Mouse (Mus musculus) kidney, adult 2 months (tissue): ENCODE data around the gene Mcf2l.

Source experiments
- CTCF ChIP-seq: fragments of 200-500 bp; conservative IDR thresholded peaks from 2 replicates; pipeline ENCODE4 v1.5.1; 2011; ENCODE audit warnings: low read depth, mild to moderate bottlenecking, control low read depth, low read length, moderate library complexity, mixed read lengths; ENCODE audit not compliant: insufficient read depth, insufficient read length
- POLR2A ChIP-seq: fragments of 200-500 bp; IDR thresholded peaks from one replicate; pipeline ENCODE4 v1.6.1; 2011; ENCODE audit warnings: low read depth, low read length, control low read depth

DNA sequence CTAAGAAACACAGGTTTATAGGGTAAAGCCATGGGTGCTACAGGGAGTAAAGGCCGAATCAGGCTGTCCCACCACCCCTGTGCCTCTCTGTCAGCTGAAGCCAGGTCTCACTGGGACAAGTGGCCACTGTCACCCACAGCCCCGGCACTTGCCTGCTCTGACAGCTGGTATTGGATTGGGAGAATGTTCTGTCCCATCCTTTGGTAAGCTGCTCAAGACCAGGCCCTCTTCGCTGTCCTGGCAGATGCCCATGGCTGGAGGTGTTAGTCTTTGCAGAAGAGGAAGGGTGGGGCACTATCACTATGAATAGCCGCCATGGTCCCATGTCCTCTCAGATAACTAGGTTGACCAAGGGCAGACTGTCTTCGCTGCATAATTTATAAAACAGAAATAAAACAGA, 40.0 kb upstream of the Mcf2l start:
- TF ChIP-seq POLR2A (no peak), CTCF (no peak)
